Mouse (Mus musculus): Measurements from ENCODE around the gene Pja2.

DNA sequence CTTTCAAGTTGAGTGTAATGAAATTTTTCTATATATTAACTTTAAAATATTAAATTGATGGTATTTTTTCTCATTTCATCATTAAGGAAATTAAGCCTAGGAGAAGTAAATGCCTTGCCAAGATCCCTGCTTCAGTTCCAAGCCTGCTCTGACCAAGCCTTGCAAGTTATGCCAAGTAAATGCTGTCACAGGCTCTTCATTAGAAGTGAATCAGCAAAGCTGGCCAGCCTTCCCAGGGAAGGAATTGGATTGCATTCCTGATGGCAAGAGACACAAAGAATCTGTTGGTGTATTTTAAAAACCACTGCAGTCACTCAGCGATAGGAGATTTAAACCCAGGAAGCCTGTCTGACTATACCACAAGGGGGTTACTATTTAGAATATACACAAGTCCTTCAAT, 32.0 kb upstream of the Pja2 start:
- TF ChIP-seq CTCF (IDR thresholded peaks at IDR 0.05; ENCODE audit: low read depth) (no peak), EP300 (IDR thresholded peaks at IDR 0.05; ENCODE audit: low read depth) (no peak)
